Mouse (Mus musculus) hindbrain, postnatal 0 days (tissue): ENCODE measurements around the gene Gdpd4. TPM values are rescaled to one million over a fixed set of nuclear protein-coding genes. Genes with fewer than 3 reads are reported as not detected.

Source experiments
- ATAC-seq: fragments of 200-750 bp; cut with Nextera tagmentation; 2 replicates; pipeline ENCODE4 v1.8.0; 2017; ENCODE audit warnings: mild to moderate bottlenecking, moderate TSS enrichment, moderate library complexity
- DNase-seq: peaks from one replicate; pipeline ENCODE4 v3.0.0-alpha.2; 2015; ENCODE audit warnings: low spot score
- H3K27ac ChIP-seq: fragments of 300-500 bp; sonication (generic); 2 replicates; pipeline ENCODE4 v1.5.1; 2014; ENCODE audit warnings: mild to moderate bottlenecking
- H3K27me3 ChIP-seq: fragments of 300-500 bp; sonication (generic); 2 replicates; pipeline ENCODE4 v1.6.1; 2014; ENCODE audit warnings: low read length, mixed read lengths; ENCODE audit not compliant: insufficient read depth
- H3K36me3 ChIP-seq: fragments of 300-500 bp; sonication (generic); 2 replicates; pipeline ENCODE4 v1.6.1; 2014; ENCODE audit warnings: low read length, mixed read lengths; ENCODE audit not compliant: insufficient read depth
- H3K4me1 ChIP-seq: fragments of 300-500 bp; sonication (generic); 2 replicates; pipeline ENCODE4 v1.6.1; 2014; ENCODE audit warnings: antibody characterized with exemption, low read length, mixed read lengths; ENCODE audit not compliant: insufficient read depth
- H3K4me2 ChIP-seq: fragments of 300-500 bp; sonication (generic); 2 replicates; pipeline ENCODE4 v1.6.1; 2014; ENCODE audit warnings: low read depth, mild to moderate bottlenecking, low read length, moderate library complexity, mixed read lengths
- H3K4me3 ChIP-seq: fragments of 300-500 bp; sonication (generic); 2 replicates; pipeline ENCODE4 v1.5.1; 2014; ENCODE audit warnings: low read length
- H3K9ac ChIP-seq: fragments of 300-500 bp; sonication (generic); replicated peaks from 2 replicates; pipeline ENCODE4 v1.6.1; 2014; ENCODE audit warnings: mild to moderate bottlenecking, low read length, moderate library complexity, mixed read lengths
- H3K9me3 ChIP-seq: fragments of 300-500 bp; sonication (generic); 2 replicates; pipeline ENCODE4 v1.6.1; 2016; ENCODE audit warnings: low read length, mixed read lengths
- CTCF ChIP-seq: IDR thresholded peaks from 2 replicates; pipeline ENCODE4 v1.5.1; 2016; ENCODE audit warnings: antibody characterized with exemption, control low read depth, low read depth
- WGBS: fragments of 180-500 bp; shearing (Covaris S2); extraction: QIAGEN DNeasy Blood & Tissue Kit; methylation state at CpG from one replicate; pipeline ENCODE4 v1.1.7; 2014; 5-methylcytosine and 5-hydroxymethylcytosine counted together
- polyA plus RNA-seq: library from polyadenylated mRNA; unstranded; fragments of >200 nt; fragmentation: Nextera tagmentation; extraction: Ambion mirVana; gene quantifications from 2 replicates; pipeline ENCODE4 v1.2.1, GENCODE M21; 2015
- total RNA-seq: library from RNA; depleted of rRNA; stranded (reverse); fragments of >200 nt; gene quantifications from 2 replicates; pipeline ENCODE4 v1.2.3, GENCODE M21; 2014; rRNA removed

Gene Gdpd4
- total RNA-seq (not detected in 2 replicates), polyA plus RNA-seq (not detected in 2 replicates)

GRCm38 (mm10) chr7:97919742-97920141 lies at the start of gene Gdpd4:
TSS of gene Gdpd4 (plus strand) at chr7:97919955.
- no peak for TF ChIP-seq CTCF
- H3K4me2 ChIP-seq = no peak within 1 kb of the TSS
- no peak within 1 kb of the TSS for H3K4me3 ChIP-seq
- H3K4me1 ChIP-seq = no peaks in the 10 kb centered on the region
- ATAC-seq (no peak), DNase-seq (no peak)
- no peaks in the 10 kb centered on the region for H3K9me3 ChIP-seq
- no peak within 1 kb of the TSS for H3K9ac ChIP-seq
- no peaks in the 10 kb centered on the region for H3K27me3 ChIP-seq
- WGBS = 76% methylated on average over 12 of the region's 12 CpGs
- H3K36me3 ChIP-seq = no peaks in the 10 kb centered on the region
- no peak within 1 kb of the TSS for H3K27ac ChIP-seq

- Histone ChIP-seq H3K27me3 (no peaks in the 10 kb centered on the region), H3K9ac (no peak overlapping the region), H3K4me3 (no peak overlapping the region), H3K27ac (peak overlapping the region; percentile 28), H3K9me3 (no peaks in the 10 kb centered on the region), H3K36me3 (no peaks in the 10 kb centered on the region), H3K4me2 (no peak overlapping the region), H3K4me1 (peaks cover 8% of the 10 kb centered on the region; the same call in 1 of the 2 replicates)
- TF ChIP-seq CTCF = no peak
- 55% methylated on average over 4 of the region's 4 CpGs for WGBS
- DNase-seq (peak; percentile 45), ATAC-seq (no peak; the same call in 1 of the 2 replicates)
Measured at GRCm38 (mm10) chr7:97872396-97872795, 47.4 kb upstream of the Gdpd4 start.

GRCm38 (mm10) chr7:97873317-97873716 lies 46.4 kb upstream of the Gdpd4 start:
- DNase-seq = peak; percentile 28
- H3K4me1 ChIP-seq = peaks cover 8% of the 10 kb centered on the region; the same call in 1 of the 2 replicates
- no peaks in the 10 kb centered on the region for H3K9me3 ChIP-seq
- no peaks in the 10 kb centered on the region for H3K36me3 ChIP-seq
- no peaks in the 10 kb centered on the region for H3K27me3 ChIP-seq
- ATAC-seq = no peak
- no peak overlapping the region for H3K4me3 ChIP-seq
- TF ChIP-seq CTCF = no peak
- no peak overlapping the region for H3K9ac ChIP-seq
- H3K27ac ChIP-seq = peak overlapping the region; percentile 28; the same call in 1 of the 2 replicates
- H3K4me2 ChIP-seq = no peak overlapping the region

DNA sequence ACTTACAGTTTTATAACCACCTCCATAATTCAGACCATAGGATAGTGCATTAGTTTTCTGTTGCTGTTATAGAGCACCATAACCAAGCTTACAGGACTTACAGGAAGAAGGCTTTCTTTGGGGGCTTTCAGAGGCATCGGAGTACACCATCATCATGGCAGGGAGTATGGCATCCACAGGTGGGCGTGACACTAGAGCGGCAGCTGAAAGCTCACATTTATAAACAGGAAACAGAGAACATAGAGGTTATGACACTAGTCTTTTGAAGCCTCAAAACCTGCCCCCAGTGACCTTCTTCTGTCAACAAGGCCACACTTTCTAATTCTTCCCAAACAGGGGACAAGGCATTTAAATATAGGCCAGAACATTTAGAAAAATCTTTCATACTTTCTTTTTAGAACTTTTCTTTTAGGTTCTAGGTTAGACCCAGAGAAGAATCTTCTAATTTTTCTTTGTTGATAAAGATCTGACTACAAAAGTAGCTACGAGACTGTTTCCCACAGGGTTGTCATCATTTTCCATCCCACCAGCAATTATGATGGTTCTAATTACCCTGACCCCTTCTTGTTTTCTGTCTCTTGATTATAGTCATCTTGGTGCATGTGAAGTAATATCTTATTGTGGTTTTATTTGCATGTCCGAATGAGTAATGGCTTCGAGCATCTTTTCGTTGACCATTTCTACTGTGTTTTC lies 41.8 kb upstream of the Gdpd4 start:
- no peak overlapping the region for H3K4me2 ChIP-seq
- no peak overlapping the region for H3K9ac ChIP-seq
- TF ChIP-seq CTCF = no peak
- no peak for ATAC-seq
- no peaks in the 10 kb centered on the region for H3K36me3 ChIP-seq
- 86% methylated on average over 7 of the region's 7 CpGs for WGBS
- H3K9me3 ChIP-seq = no peaks in the 10 kb centered on the region
- H3K4me1 ChIP-seq = no peaks in the 10 kb centered on the region
- no peaks in the 10 kb centered on the region for H3K27me3 ChIP-seq
- no peak for DNase-seq
- no peak overlapping the region for H3K27ac ChIP-seq
- no peak overlapping the region for H3K4me3 ChIP-seq

DNA sequence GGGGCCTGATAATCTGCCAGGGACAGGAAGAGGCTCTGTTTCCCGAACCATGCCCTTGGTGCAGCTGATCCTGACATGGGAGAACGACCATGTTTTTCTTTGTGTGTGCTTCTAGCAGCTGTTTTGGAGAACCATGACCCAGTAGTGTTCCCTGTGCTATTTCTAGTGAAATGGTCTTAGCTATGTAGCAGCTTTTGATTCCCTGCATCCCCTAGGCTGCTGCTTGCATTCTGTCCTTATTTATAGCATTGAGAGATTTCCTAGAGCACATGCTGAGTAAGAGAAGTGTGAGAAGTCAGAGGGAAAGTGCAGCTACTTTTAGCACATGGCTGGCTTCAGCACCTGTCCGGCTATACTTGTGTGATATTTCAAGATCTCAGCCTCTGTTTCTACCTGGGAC lies 8.1 kb upstream of the Gdpd4 start:
- Histone ChIP-seq H3K4me3 (no peak overlapping the region), H3K9me3 (no peaks in the 10 kb centered on the region), H3K9ac (no peak overlapping the region), H3K36me3 (peaks cover 25% of the 10 kb centered on the region), H3K4me1 (no peaks in the 10 kb centered on the region), H3K27ac (no peak overlapping the region), H3K4me2 (no peak overlapping the region), H3K27me3 (no peaks in the 10 kb centered on the region)
- ATAC-seq (no peak), DNase-seq (no peak)
- 87% methylated on average over 3 of the region's 3 CpGs for WGBS
- no peak for TF ChIP-seq CTCF

GRCm38 (mm10) chr7:97914833-97915516 lies 4.8 kb upstream of the Gdpd4 start:
- no peak overlapping the region for H3K4me2 ChIP-seq
- H3K27me3 ChIP-seq = no peaks in the 10 kb centered on the region
- no peak for TF ChIP-seq CTCF
- 60% methylated on average over 2 of the region's 2 CpGs for WGBS
- H3K36me3 ChIP-seq = peaks cover 13% of the 10 kb centered on the region; the same call in 1 of the 2 replicates
- H3K9me3 ChIP-seq = no peaks in the 10 kb centered on the region
- no peaks in the 10 kb centered on the region for H3K4me1 ChIP-seq
- H3K27ac ChIP-seq = no peak overlapping the region
- no peak overlapping the region for H3K4me3 ChIP-seq
- ATAC-seq (no peak), DNase-seq (peak; percentile 55)
- H3K9ac ChIP-seq = no peak overlapping the region

- H3K4me1 ChIP-seq = no peaks in the 10 kb centered on the region
- DNase-seq (no peak), ATAC-seq (no peak)
- no peaks in the 10 kb centered on the region for H3K36me3 ChIP-seq
- no peak overlapping the region for H3K9ac ChIP-seq
- no peak for TF ChIP-seq CTCF
- H3K27me3 ChIP-seq = no peaks in the 10 kb centered on the region
- 69% methylated on average over 1 of the region's 1 CpGs for WGBS
- no peak overlapping the region for H3K4me2 ChIP-seq
- no peaks in the 10 kb centered on the region for H3K9me3 ChIP-seq
- no peak overlapping the region for H3K27ac ChIP-seq
- no peak overlapping the region for H3K4me3 ChIP-seq
Measured at GRCm38 (mm10) chr7:97925819-97926218, 6.1 kb downstream of the Gdpd4 start.
